Mouse (Mus musculus): ENCODE results near the gene Slc35g3.

The Slc35g3 gene

DNA sequence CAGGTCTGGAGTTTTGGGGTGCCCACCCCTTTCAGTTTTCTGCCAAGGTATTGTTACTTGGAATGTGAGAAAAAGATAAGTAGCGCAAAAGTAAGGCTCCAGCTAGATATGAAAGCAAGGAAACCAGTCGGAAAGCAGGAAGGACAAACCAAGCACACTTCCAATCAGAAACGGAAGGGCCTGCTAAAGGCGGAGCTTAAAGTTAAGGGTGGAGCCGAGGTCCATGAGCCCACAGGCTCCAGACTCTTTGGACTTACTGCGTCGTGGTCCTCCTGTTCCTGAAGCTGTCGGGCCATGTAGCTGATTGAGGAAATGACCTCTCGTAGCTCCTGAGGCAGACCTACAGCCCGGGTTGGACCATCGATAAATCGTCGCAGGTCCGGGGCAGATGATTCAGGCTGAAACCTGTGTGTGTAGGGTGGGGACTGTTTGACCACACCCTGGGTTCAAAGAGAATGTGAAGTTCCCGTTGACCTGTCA, 23.1 kb upstream of the Slc35g3 start:
- DNase-seq (ENCODE audit: low read depth, low spot score): no peak

DNA sequence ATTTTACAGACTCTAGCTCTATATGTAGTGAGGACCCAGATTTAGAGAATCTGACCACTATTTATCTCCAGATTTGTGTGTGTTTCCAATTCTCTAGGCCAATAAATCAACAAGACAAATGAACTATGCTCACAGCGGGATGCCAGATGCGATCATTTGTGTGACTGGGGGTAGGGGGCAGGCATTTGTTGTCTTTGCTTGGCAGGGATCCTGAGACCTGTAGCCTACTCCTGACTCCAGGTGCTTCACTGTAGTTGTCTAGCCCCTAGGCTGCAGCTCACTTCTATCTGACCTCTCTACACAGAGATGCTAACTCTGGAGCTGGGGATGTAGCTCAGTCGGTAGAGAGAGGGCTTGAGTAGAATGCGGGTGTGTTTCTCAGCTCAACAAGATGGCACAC, 20.1 kb upstream of the Slc35g3 start:
- DNase-seq (ENCODE audit: low read depth, low spot score): no peak

DNA sequence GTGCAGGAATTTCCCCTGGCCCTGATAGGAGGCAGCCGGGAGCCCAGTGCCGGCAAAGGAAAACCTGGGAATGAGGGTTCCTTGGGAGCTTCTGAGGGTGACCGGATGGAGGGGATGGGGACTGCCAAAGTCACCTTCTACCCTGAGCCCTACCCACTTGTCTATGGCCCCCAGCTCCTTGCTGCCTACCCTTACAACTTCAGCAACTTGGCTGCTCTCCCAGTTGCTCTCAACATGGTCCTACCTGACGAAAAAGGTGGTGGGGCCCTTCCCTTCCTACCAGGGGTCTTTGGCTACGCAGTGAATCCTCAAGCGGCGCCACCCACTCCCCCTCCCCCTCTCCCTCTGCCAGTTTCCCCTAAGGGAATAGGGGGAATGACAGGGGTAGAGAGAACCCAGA, 17.2 kb upstream of the Slc35g3 start:
- DNase-seq (ENCODE audit: low read depth, low spot score): no peak

DNA sequence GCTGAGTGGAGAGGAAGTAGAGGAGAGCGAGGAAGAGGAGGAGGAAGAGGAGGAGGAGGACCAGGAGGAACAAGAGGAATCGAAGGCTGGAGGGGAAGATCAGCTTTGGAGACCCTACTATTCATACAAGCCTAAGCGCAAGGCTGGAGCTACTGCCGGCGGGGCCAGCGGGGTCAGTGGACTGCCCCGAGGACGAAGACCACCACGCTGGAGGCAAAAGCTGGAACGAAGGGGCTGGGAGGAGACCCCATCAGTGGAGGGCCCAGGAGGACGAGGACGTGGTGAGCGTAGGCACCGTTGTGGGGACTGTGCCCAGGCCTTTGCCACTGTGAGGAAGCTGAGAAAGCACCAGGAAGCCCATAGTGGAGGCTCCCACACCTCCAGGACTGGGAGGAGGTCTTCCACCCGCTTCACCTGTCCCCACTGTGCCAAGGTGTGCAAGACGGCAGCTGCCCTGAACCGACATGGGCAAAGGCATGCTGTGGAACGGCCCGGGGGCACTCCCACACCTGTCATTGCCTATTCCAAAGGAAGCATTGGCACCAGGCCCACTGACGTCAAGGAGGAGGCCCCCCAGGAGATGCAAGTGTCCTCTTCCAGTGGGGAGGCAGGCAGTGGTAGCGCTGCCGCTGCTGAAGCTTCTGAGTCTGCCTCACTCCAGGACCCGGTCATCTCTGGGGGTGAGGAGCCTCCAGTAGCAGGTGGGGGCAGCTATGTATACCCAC, 16.7 kb upstream of the Slc35g3 start:
- DNase-seq (ENCODE audit: low read depth, low spot score): no peak

DNA sequence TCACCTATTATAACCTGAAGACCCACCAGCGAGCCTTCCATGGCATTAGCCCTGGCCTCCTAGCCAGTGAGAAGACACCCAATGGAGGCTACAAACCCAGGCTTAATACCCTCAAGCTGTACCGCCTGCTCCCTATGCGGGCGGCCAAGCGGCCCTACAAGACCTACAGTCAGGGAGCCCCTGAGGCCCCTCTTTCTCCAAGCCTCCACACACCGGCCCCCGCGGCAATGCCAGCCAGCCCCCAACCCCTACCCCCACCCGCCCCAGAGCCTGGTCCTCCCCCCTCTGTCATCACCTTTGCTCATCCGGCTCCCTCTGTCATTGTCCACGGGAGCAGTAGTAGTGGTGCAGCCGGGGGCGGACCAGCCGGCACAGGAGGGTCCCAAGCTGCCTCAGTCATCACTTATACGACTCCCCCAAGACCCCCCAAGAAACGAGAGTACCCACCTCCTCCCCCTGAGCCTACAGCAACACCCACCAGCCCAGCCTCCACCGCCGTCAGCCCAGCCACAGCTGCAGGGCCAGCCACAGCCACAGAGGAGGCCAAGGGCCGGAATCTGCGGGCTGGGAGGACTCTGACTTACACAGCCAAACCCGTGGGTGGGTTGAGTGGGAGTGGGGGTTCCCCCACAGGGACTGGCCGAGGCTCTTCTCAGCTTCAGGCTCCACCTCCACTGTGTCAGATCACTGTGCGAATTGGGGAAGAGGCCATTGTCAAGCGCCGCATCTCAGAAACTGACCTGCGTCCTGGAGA, 15.9 kb upstream of the Slc35g3 start:
- no peak for DNase-seq (ENCODE audit: low read depth, low spot score)

DNA sequence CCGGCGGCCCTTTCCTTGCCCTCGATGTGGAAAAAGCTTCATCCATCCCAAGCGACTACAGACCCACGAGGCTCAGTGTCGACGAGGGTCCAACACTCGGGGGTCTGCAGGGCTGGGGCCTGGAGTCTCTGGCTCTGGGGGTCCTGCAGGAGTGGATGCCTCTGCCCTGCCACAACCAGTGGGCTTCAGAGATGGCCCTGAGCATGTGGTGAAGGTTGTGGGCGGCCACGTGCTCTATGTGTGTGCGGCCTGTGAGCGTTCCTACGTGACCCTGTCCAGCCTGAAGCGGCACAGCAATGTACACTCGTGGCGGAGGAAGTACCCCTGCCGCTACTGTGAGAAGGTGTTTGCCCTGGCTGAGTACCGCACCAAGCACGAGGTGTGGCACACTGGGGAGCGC, 14.7 kb upstream of the Slc35g3 start:
- DNase-seq (ENCODE audit: low read depth, low spot score): no peak

DNA sequence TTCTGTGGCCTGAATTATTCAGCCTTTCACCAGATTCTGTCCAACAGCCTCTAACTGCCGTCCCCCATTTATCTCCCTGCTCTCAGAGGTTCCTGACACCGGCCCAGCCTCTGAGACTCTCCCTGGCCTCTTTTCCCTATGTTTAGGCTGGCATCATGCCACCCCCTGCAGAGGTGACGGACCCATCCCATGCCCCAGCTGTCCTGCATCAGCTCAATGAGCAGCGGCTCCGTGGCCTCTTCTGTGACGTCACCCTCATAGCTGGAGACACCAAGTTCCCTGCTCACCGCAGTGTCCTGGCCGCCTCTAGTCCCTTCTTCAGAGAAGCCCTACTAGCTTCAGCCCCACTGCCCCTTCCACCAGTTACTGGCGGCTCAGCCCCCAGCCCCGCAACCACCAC, 13.9 kb upstream of the Slc35g3 start:
- DNase-seq (ENCODE audit: low read depth, low spot score): no peak

DNA sequence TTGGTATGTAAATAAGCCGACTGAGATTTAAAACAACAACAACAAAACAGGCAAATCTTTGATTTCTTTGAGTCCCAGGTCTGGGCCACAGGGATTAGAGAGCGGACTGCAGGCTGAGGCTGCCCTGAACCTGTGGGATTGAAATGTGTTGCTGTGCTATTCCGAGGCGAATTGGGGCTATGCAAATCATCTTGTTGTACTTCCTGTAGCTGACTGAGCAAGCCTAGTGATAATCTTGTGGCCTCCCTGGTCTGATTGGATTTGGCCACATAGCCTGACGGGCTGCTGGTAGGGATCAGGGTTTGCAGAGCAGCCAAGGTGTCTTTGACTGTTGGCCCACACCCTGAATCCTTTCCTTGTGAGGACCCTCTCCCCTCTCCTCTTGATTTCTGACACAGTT, 13.2 kb upstream of the Slc35g3 start:
- peak; percentile 61 for DNase-seq (ENCODE audit: low read depth, low spot score)

DNA sequence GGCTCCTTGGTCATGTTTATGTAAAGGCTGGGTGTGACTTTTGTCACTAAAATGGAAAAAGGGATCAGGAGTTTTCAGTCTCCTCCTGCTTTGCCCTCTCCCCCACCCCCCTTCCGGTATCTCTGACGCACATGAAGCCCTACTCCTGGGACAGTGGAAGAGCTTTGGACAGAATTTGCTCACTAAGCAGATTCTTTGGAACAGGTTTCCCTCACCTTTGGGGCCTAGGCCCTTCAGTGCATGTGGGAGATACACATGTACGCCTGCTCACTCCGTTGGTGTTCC, 5.8 kb upstream of the Slc35g3 start:
- DNase-seq (ENCODE audit: low read depth, low spot score): no peak

DNA sequence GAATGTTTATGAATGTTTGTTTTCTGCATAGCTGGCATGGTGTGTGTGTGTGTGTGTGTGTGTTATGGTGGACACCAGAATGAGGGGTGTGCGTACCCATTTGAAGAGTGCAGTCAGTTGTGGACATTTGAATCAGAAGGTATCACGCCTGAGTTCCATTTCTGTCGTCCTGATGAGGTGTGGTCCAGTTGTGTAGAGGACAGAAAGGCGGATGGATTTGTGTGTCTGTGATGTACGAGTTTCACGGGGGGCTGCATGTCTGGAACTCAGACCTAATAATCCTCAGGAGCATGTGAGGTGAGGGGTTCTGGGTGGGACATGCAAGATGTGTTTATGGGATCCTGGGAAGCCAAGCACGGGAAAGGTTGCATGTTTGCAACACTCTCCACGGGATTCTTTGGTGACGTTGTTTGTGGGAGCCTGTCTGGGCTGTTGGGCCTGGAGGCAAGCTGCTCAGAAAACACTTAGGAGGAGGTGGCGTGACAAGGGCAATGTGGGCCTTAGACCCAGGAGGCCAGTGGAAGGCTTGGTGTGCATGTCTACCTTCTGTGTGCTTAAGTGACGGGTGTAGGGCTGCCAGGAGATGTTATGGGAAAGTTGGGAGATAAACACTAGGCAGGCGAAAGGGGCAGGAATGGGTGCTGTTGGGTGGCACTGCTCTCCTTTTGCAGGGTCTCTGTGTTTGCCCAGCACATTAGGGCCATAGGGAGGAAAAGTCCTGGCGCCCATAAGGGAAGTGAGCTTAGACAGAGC, 5.3 kb upstream of the Slc35g3 start:
- no peak for DNase-seq (ENCODE audit: low read depth, low spot score)

DNA sequence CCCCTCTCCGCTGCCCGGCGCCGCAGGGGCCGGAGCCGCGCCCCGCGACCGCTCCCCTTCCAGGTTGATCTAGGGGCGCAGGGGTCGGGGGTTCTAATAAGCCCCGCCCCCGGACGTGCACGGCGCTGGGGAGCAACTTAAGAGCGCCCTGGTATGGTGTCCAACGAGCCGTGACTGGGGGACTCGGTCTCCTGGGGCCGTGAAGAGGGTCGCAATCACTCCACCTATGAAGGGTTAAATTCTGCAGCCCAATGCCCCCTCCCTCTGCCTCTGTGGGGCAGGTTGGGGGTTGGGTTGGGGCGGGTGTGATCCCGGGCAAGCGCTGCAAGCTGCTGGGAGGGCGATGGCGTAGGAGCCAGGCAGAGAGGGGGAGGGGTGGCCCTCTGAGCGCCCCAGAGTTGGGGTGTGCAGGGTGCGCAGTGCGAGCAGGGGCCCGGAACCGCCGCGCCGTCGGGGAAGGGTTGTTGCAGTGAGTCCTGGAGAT, 4.4 kb upstream of the Slc35g3 start:
- no peak for DNase-seq (ENCODE audit: low read depth, low spot score)

DNA sequence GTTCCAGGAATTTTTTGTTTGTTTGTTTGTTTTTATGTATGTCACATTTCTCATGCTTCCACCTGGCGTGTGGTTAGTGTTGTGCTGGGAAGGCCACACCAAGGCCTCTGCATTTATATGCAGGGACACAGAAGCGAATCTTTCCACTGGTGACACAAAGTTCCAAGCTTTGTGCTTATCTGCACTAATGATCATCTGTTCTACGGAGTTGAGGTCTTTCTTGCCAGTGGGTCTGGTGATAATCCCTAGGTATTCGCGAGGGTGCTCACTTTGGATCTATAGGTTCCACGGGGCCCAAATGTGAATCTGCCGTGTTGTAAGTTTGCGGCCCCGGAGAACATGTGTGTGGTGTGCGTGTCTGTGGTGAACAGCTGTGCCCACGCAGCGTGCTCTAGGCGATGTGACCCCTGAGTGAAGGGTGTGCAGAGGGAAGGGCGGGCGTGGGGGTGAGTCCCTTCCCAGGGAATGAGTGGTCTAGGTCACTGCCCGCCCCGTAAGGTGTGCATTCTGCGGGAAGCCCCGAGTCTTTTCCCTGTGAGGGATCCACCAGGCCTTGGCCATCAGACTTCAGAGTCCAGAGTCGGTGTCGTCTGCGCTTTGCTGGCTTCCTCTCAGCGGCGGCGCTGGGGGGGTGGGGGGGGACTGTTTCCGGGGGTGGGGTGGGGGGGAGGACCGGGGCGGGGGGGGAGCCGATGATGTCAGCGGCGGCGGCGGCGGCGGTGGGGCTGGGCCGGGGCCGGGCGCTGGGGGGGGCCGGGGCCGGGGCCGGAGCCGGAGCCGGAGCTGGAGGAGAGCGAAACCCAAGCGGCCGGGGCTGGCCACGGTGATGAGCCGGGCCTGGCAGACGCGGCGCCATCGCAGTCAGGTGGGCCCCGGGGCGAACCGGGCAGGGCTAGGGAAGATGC, 3.7 kb upstream of the Slc35g3 start, which contains the start of gene Zbtb4:
Zbtb4 (plus strand) TSS at position 692 of the 905 bp plus-strand sequence.
- no peak for DNase-seq (ENCODE audit: low read depth, low spot score)

DNA sequence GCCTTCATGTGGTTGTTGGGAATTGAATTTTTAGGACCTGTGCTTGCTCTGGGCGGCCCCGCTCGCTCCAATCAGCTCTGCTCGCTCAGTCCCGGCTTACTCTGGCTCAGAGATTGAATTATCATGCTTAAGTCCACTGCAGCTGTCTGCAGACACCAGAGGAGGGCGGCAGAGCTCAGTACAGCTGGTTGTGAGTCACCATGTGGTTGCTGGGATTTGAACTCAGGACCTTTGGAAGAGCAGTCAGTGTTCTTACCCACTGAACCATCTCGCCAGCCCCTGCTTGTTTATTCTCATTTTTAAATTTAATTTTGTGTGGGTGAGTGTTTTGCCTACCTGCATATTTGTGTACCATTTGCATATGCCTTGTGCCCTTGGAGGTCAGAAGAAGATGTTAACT, 1.8 kb upstream of the Slc35g3 start:
- no peak for DNase-seq (ENCODE audit: low read depth, low spot score)

DNA sequence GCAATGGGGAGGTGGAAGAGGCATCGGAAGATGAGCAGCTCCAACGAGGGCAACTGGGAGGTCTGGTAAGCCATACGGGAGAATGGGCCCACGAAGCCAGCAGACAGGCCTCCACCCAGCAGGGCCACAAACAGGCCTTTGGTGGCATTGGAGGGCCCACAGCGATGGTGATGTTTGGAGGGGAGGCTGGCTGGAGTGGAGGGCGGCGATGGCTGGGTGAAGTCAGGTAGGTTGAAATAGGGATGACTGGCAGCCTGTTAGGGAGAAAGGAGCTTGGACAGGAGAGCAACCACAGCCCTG, 917 bp downstream of the Slc35g3 start:
- no peak for DNase-seq (ENCODE audit: low read depth, low spot score)

DNA sequence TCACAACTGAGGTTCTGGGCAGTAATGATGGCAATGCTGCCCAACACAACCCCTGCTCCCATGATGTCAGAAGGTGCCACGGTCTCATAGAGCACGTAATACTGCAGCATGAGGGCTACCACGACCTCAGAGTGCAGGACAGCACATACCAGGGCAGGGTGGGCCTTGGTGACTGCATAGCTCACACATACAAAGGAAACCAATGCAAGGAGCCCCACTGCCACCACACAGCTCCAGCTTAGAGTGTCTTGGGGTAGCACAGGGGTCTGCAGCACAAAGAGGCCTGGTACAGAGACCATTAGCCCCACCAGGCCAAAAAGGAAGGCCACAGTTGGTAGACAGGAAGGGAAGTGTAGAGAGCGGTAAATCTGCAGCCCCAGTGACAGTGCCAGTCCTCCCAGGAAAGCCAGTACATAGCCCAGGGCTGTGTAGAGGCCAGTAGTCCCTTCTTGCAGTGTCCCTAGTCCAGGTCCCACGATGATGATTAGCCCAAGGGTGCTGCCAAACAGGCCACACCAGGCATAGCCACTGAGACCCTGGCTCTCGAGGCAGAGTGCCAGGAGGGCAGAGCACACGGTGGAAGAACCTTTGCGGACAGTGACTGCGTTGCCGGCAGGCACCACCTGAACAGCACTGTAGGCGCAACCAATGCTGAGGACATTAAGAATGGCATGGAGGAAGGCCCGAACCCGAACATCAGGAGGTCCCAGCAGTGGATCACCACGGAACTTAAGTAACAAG, 1.4 kb downstream of the Slc35g3 start:
- no peak for DNase-seq (ENCODE audit: low read depth, low spot score)

DNA sequence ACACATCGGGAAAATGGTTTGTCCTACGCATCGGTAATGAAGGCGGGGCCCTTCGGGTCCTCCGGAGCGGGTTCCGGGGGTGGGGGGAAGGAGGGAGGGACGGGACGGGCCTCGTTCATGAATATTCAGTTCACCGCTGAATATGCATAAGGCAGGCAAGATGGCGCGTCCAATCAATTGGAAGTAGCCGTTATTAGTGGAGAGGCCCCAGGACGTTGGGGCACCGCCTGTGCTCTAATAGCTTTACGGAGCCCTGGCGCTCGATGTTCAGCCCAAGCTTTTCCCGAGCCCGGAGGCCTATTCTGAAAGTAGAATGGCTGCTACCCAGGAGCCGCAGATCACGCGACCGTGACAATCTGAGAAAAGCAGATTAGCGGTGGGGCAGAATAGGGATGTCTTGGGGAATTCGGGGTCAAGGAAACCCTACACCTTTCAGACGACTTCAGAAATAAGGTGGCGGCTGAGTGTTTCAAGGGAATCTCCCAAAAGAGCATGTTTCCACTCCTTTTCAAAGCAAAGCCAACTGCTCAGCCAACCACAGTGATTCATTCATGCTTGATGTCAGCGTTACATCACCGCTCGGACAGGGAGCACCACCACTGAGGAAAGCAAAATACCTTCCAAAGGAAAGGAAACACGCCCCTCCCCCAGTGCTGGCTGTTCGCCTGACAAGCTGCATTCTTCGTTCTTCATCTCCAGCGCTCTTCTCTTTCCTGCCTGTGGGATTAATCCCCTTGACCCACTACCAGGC, 2.6 kb downstream of the Slc35g3 start:
- no peak for DNase-seq (ENCODE audit: low read depth, low spot score)

DNA sequence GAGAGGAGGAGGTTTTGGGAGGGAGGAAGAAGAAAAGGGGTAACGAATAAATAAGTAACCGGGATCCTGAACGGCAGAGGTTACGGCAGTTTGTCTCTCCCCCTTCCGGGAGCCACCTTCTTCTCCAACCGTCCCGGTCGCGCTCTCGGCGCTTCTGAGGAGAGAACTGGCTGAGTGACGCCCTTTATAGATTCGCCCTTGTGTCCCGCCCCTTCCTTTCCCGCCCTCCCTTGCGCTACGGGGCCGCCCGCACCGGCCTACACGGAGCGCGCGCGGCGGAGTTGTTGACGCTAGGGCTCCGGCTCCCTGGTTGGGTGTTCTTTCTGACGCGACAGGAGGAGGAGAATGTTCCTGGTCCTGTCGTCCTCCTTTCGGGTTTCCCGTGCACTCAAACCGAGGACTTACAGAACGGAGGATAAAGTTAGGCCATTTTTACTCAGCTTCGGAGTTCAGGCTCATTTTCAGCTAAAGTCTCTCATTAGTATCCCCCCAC, 3.2 kb downstream of the Slc35g3 start, which contains the start of gene Polr2a:
Polr2a (minus strand) TSS at position 160 of the 493 bp plus-strand sequence.
- DNase-seq (ENCODE audit: low read depth, low spot score): peak; percentile 97

DNA sequence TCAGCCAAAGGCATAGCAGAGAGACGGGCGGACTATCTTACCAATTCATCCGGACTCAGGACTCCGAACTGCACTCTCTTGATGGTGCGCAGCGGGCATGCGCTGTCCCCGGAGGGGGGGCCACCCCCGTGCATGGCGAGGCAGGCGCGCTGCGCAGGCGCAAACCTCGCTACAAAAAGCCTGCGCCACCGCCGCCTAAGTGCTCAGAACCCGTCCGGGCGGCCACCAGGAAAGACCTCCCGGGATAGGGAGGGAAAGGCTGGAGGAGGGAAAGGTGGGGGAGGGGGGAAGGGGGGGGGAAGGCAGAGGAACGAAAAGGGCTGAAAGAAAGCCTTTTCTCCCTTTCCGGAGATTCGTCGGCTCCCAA, 3.7 kb downstream of the Slc35g3 start:
- DNase-seq (ENCODE audit: low read depth, low spot score): peak; percentile 92

DNA sequence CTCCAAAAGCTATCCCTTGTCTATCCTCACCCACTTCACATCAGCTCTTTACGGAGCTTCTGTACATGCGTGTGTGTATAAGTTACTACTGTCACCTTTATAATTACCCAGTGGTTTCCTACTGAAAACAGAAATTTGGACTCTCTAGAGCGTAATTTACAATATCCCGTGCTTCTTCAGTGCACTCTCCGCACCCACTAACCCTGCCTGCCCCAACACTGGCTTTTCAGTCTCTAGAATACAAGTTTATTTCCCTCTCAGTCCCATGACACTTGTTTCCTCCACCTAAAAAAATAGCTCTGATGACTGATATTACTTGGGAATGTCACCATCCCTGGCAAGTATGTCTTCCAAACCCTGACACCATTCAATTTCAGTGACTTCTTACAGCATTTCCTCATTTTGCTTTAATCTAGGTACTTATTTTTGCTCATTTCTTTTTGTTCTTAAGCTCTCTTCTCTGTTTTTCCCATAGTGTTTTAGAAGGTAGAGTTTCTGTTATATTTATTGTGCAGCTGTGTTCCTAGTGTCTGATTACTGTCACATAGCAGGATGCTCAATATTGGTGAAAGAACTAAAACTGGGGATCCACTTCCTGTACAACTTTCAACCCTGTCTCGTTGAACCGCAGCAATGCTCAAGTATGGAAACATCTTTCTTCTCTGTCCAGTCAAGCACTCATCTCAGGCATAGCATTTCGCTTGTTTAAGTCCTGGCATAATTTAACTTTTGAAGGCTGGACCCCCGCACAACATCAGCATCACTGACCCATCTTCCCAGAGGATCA, 4.3 kb downstream of the Slc35g3 start:
- DNase-seq (ENCODE audit: low read depth, low spot score): no peak
